Mouse (Mus musculus) cerebellum, adult 2 months (tissue): ENCODE data around the gene Immp2l.

ENCODE experiments used
- CTCF ChIP-seq: fragments of 200-500 bp; IDR thresholded peaks from 2 replicates; pipeline ENCODE4 v1.5.1; 2011; ENCODE audit warnings: low read depth, mild to moderate bottlenecking, control low read depth, low read length, moderate library complexity, borderline replicate concordance; ENCODE audit not compliant: insufficient read depth
- POLR2A ChIP-seq: fragments of 200-500 bp; IDR thresholded peaks from 2 replicates; pipeline ENCODE4 v1.6.1; 2011; ENCODE audit warnings: low read length, control low read depth, borderline replicate concordance; ENCODE audit not compliant: insufficient read depth

- TF ChIP-seq CTCF (no peak), POLR2A (no peak)
Observed at GRCm38 (mm10) chr12:41314811-41315461, 291.0 kb downstream of the Immp2l start.
